Mouse (Mus musculus) myocyte (in vitro differentiated cells): ENCODE results near the gene Csf3r.

Source experiments
- CEBPB ChIP-seq: IDR thresholded peaks from 2 replicates; pipeline ENCODE4 v1.6.1; 2011; ENCODE audit warnings: mild to moderate bottlenecking, moderate library complexity; ENCODE audit not compliant: poor library complexity, insufficient read depth, severe bottlenecking
- POLR2A ChIP-seq: IDR thresholded peaks from one replicate; pipeline ENCODE4 v1.6.1; 2011; ENCODE audit warnings: low read depth, mild to moderate bottlenecking, control low read depth, moderate library complexity; ENCODE audit not compliant: insufficient read length
- POLR2AphosphoS2 ChIP-seq: IDR thresholded peaks from one replicate; pipeline ENCODE4 v1.6.1; 2011; ENCODE audit warnings: low read depth, control low read depth; ENCODE audit not compliant: insufficient read length
- TCF12 ChIP-seq: IDR thresholded peaks from one replicate; pipeline ENCODE4 v1.6.1; 2011; ENCODE audit warnings: mild to moderate bottlenecking, control low read depth; ENCODE audit not compliant: poor library complexity, insufficient read depth, severe bottlenecking
- USF1 ChIP-seq: IDR thresholded peaks from one replicate; pipeline ENCODE4 v1.6.1; 2011; ENCODE audit warnings: low read depth, mild to moderate bottlenecking, control low read depth, moderate library complexity

DNA sequence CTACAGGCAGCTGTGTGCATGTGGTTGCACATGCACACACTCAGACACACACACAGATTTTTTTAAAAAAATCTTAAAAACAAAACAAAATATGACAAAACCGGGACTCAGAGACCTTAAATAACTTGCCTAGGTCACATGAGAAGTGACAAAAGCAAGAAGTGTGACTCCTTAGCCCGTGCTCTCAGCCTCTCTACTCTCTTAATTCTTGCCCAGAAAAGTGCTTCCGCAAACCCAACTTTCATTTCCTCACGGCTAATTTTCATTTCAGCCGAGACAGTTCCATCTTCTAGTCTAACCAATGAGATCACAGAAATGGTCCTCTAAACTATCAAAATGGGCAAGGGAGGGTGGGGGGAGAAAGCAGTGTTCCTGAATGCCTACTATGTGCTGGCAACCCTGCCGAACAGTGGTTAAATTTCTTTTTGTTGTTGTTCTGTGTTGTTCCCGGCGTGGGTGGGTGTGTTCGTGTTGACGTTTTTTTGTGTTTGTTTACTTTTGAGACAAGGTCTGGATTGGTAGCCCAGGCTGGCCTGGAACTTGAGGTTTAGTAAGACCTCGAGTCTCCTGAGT lies 5.3 kb upstream of the Csf3r start:
- TF ChIP-seq USF1 (no peak), TCF12 (no peak), POLR2AphosphoS2 (no peak), POLR2A (no peak), CEBPB (no peak)
